Mouse (Mus musculus) erythroblast, embryonic 14.5 days (primary cell): ENCODE measurements around the gene Vmn1r45. TPM values are rescaled to one million over a fixed set of nuclear protein-coding genes. Genes with fewer than 3 reads are reported as not detected.
"Not testable (repeated sequence)": the region's sequence is repeated elsewhere in the genome, so short reads cannot be mapped to it uniquely, and the experiment has no call there.

Source experiments
- H3K27me3 ChIP-seq: 2 replicates; pipeline ENCODE4 v1.6.1; 2012; ENCODE audit warnings: inconsistent platforms; ENCODE audit not compliant: control insufficient read depth
- H3K36me3 ChIP-seq: 2 replicates; pipeline ENCODE4 v1.6.1; 2012; ENCODE audit warnings: mild to moderate bottlenecking, inconsistent platforms; ENCODE audit not compliant: control insufficient read depth
- H3K4me1 ChIP-seq: 2 replicates; pipeline ENCODE4 v1.6.1; 2012; ENCODE audit warnings: inconsistent platforms; ENCODE audit not compliant: control insufficient read depth
- H3K4me3 ChIP-seq: replicated peaks from 2 replicates; pipeline ENCODE3; 2012; ENCODE audit warnings: moderate library complexity, mild to moderate bottlenecking, inconsistent platforms
- H3K9me3 ChIP-seq: 2 replicates; pipeline ENCODE4 v1.6.1; 2012; ENCODE audit warnings: low read length, inconsistent platforms, mixed read lengths; ENCODE audit not compliant: control insufficient read depth
- GATA1 ChIP-seq: IDR thresholded peaks from 2 replicates; pipeline ENCODE4 v1.6.1; 2012; ENCODE audit warnings: low read length, inconsistent platforms, mixed read lengths
- TAL1 ChIP-seq: IDR thresholded peaks from 3 replicates; pipeline ENCODE4 v1.6.1; 2012; ENCODE audit warnings: low read length, inconsistent platforms, mixed read lengths
- polyA plus RNA-seq: library from polyadenylated mRNA; stranded (reverse); fragments of >175 nt; gene quantifications from 2 replicates; pipeline ENCODE4 v1.2.3, GENCODE M21; 2012

The Vmn1r45 gene
- polyA plus RNA-seq: not detected in 2 replicates

DNA sequence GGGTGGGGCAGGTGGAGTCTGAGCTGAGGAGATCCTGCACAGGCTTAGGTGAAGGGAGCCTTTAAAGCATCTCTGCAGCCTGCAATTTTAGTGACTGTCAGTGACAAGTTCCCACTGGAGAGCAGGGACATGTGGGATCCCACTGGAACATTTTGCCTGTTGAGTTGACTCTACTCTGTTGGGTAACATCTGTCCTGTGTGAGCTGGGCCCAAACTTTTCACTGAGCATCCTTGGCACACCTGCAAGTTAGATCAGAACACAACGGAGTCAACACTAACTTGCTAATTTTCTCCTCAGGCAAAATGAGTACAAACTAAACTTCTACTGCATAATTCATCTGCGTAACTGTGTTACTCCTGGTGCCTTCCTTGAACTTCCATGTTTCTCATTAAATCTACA, at the start of gene Vmn1r45:
Gene Vmn1r45 (minus strand): TSS at position 101 of the 400 bp plus-strand sequence.
- H3K9me3 ChIP-seq, H3K36me3 ChIP-seq, H3K4me1 ChIP-seq, H3K27me3 ChIP-seq, H3K4me3 ChIP-seq: not testable (repeated sequence)

DNA sequence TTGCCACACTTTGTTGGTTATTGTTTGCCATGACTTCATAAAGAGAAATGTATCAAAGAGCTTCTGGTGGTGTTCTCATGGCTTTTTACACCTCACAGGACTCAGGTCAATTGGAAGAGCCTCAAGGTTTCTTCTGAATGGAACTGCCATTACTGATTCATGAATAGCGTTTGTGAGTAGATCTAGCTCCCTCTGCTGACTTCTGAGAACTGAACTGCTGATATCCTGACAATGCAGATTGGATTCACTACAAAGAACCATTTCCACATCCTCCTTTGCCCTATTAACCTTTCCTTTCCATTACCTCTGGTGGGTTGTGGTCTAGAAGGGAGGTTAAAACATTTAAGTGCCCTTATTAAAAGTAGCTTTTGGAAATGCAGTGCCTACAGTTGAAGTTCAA, 45.6 kb upstream of the Vmn1r45 start:
- no peak overlapping the region for H3K4me3 ChIP-seq
- H3K4me1 ChIP-seq: no peaks in the 10 kb centered on the region
- H3K36me3 ChIP-seq: no peaks in the 10 kb centered on the region
- H3K27me3 ChIP-seq: no peaks in the 10 kb centered on the region
- TF ChIP-seq TAL1 (no peak), GATA1 (no peak)
- peaks cover 7% of the 10 kb centered on the region for H3K9me3 ChIP-seq

DNA sequence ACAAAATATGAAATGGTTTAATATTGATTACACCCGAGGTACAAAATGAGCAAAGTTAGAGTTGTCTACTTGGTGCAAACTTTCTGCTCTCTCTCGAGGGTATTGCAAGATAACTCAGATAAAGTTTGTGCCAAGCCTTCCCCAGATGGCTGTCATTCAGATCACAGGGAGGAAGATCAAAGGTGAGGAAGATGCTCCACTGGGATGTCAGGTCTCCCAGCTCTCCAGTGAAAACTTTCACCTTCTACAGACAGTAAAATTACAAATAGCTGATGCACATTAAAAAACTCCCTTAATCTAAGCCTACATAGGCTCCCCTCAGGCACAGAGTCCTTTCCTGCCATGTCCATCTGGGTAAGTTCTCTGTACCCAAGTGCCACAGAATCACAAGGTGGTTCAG, 28.6 kb upstream of the Vmn1r45 start, which contains the start of gene Vmn1r46:
Gene Vmn1r46 (plus strand): TSS at position 301 of the 400 bp plus-strand sequence.
- peaks cover 6% of the 10 kb centered on the region for H3K9me3 ChIP-seq
- H3K27me3 ChIP-seq: no peaks in the 10 kb centered on the region
- H3K4me1 ChIP-seq: no peaks in the 10 kb centered on the region
- TF ChIP-seq TAL1: no peak
- TF ChIP-seq GATA1: no peak
- no peak within 1 kb of the TSS for H3K4me3 ChIP-seq
- no peaks in the 10 kb centered on the region for H3K36me3 ChIP-seq

DNA sequence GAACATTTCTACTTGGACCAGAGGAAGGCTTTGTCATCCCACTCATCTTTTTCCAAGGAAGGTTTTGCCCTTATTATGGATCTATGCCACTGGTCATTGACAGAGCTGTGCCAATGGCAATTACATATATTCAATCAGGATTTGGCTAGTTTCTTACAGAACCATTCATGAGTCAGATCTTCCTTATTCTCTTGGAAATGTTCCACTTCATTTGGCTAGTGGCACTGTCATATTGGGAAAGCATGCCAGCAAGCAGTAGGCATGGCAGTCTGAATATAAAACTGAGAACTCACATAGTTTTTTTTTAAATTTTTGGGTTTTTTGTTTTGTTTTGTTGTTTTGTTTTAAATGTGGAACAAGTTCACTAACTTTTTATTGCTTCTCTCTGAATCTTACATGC, 25.9 kb upstream of the Vmn1r45 start:
- no peak overlapping the region for H3K4me3 ChIP-seq
- H3K36me3 ChIP-seq: no peaks in the 10 kb centered on the region
- no peaks in the 10 kb centered on the region for H3K27me3 ChIP-seq
- H3K9me3 ChIP-seq: no peaks in the 10 kb centered on the region; the same call in 1 of the 2 replicates
- no peaks in the 10 kb centered on the region for H3K4me1 ChIP-seq
- TF ChIP-seq TAL1 (no peak), GATA1 (no peak)

DNA sequence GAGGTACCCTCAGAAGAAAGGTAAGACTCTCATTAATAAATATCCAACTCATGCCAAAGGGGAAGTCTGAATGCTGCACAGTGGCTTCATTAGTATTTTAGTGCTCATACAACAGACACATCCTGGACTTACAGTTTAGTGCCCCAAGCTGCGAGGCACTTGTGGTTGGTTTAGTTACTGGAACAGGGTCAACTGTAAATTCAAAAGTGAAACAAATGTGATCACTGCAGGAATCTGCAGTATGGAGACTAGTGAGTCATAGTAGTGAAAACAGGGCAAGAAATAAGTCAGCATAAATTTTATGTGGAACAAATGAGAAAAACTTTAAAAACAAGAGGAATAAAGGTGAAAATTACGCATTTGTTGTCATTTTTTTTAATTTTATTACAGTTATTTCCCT, 13.2 kb upstream of the Vmn1r45 start:
- H3K4me1 ChIP-seq: no peaks in the 10 kb centered on the region
- no peaks in the 10 kb centered on the region for H3K36me3 ChIP-seq
- peaks cover 7% of the 10 kb centered on the region for H3K9me3 ChIP-seq
- TF ChIP-seq GATA1 (no peak), TAL1 (no peak)
- no peaks in the 10 kb centered on the region for H3K27me3 ChIP-seq
- H3K4me3 ChIP-seq: no peak overlapping the region

DNA sequence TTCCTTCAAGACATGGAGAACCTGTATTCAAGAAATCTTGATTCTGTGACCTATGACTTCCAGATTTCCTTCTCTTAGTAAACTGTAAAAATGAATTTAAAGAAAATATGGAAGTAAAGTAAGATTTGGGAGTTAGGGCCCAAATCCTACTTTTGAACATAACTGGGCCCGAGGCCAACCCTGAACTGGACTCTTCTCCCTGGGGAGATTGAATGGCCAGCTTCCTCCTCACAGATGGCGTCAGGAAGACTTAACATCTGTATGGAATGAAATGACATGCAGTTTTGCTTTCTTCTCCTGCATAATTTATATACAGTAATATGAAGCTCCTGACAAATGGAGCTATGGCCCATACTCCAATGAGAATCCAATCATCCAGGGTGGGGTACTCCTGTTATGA, 528 bp upstream of the Vmn1r45 start:
- Histone ChIP-seq H3K9me3 (peaks cover 6% of the 10 kb centered on the region), H3K4me3 (no peak overlapping the region), H3K4me1 (no peaks in the 10 kb centered on the region), H3K36me3 (no peaks in the 10 kb centered on the region), H3K27me3 (no peaks in the 10 kb centered on the region)
- no peak for TF ChIP-seq TAL1
- TF ChIP-seq GATA1: no peak

DNA sequence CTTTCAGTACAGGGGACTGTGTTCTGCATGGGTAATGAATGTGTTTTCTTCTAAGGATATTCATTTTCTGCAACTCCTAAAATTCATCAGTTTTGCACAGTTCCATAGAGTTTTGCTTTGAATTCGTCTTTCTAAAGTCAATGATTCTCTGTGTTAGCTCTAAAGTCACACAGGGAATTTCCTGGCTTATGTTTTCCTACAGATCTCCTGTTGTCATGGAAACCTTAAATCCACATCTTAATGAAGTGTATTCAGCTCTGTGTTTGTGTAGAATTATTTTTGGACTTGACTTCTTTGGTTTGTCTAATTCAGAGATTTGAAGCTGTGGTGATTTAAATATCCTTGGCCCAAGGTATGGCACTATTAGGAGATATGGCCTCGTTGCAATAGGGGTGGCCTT, 56.6 kb downstream of the Vmn1r45 start:
- no peak overlapping the region for H3K4me3 ChIP-seq
- H3K9me3 ChIP-seq: no peaks in the 10 kb centered on the region
- no peaks in the 10 kb centered on the region for H3K4me1 ChIP-seq
- no peaks in the 10 kb centered on the region for H3K27me3 ChIP-seq
- no peaks in the 10 kb centered on the region for H3K36me3 ChIP-seq
- TF ChIP-seq TAL1 (no peak), GATA1 (no peak)

DNA sequence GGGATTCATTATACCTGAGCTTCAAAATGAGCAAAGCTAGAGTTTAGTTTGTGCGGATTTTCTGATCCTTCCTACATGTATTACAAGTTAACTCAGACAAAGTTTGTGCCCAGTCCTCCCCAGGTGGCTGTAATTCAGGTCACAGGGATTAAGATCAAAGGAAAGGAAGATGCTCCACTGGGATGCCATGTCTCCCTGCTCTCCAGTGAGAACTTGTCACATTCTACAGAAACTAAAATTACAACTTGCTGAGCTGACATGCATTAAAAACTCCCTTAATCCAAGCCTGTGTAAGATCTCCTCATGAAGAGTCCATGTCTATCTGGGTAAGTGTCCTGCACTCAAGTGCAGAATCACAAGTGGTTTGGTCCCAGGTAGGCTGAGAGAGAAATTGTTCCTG, 57.0 kb downstream of the Vmn1r45 start, which contains the start of gene Vmn1r44:
Gene Vmn1r44 (plus strand): TSS at position 301 of the 400 bp plus-strand sequence.
- Histone ChIP-seq H3K27me3 (no peaks in the 10 kb centered on the region), H3K9me3 (no peaks in the 10 kb centered on the region), H3K4me3 (no peak within 1 kb of the TSS), H3K4me1 (no peaks in the 10 kb centered on the region), H3K36me3 (no peaks in the 10 kb centered on the region)
- TF ChIP-seq GATA1: no peak
- no peak for TF ChIP-seq TAL1

Other genes with a start within 250 kb of the Vmn1r45 start
- gene Vmn1r40, start 233.1 kb downstream of the Vmn1r45 start, polyA plus RNA-seq: not detected in 2 replicates
- not detected in 2 replicates for gene Vmn1r41, start 199.8 kb downstream of the Vmn1r45 start, polyA plus RNA-seq
- not detected in 2 replicates for gene Vmn1r42, start 64.2 kb downstream of the Vmn1r45 start, polyA plus RNA-seq
- under 0.01 TPM in 1 of 2 replicates, not detected in the other for gene Vmn1r43, start 64.2 kb downstream of the Vmn1r45 start, polyA plus RNA-seq
- gene Vmn1r44, start 56.9 kb downstream of the Vmn1r45 start, polyA plus RNA-seq: not detected in 2 replicates
- gene Vmn1r46, start 28.7 kb upstream of the Vmn1r45 start, polyA plus RNA-seq: under 0.01 TPM in 1 of 2 replicates, not detected in the other
- gene Vmn1r47, start 75.5 kb upstream of the Vmn1r45 start, polyA plus RNA-seq: 0.01 TPM in 1 of 2 replicates, not detected in the other
- gene Vmn1r48, start 96.2 kb upstream of the Vmn1r45 start, polyA plus RNA-seq: not detected in 2 replicates
- 0.01 TPM in 1 of 2 replicates, not detected in the other for gene Vmn1r49, start 137.9 kb upstream of the Vmn1r45 start, polyA plus RNA-seq
- gene Vmn1r50, start 160.8 kb upstream of the Vmn1r45 start, polyA plus RNA-seq: not detected in 2 replicates
- gene Vmn1r51, start 182.0 kb upstream of the Vmn1r45 start, polyA plus RNA-seq: not detected in 2 replicates
- not detected in 2 replicates for gene Vmn1r52, start 234.2 kb upstream of the Vmn1r45 start, polyA plus RNA-seq